Mouse (Mus musculus) small intestine, adult 2 months (tissue): Measurements from ENCODE around the gene Actl11. TPM values are rescaled to one million over a fixed set of nuclear protein-coding genes. Genes with fewer than 3 reads are reported as not detected.

Source experiments
- H3K27ac ChIP-seq: fragments of 200-500 bp; 2 replicates; pipeline ENCODE4 v1.5.1; 2012; ENCODE audit warnings: low read depth, low read length, control low read depth, inconsistent platforms; ENCODE audit not compliant: insufficient read depth
- H3K27me3 ChIP-seq: fragments of 200-500 bp; 2 replicates; pipeline ENCODE4 v1.6.1; 2012; ENCODE audit warnings: mild to moderate bottlenecking, moderate library complexity, low read length, inconsistent platforms; ENCODE audit not compliant: control insufficient read depth, insufficient read depth
- H3K36me3 ChIP-seq: fragments of 200-500 bp; 2 replicates; pipeline ENCODE4 v1.6.1; 2012; ENCODE audit warnings: mild to moderate bottlenecking, low read length, control low read depth, inconsistent platforms; ENCODE audit not compliant: control insufficient read depth, insufficient read depth
- H3K4me1 ChIP-seq: fragments of 200-500 bp; 2 replicates; pipeline ENCODE4 v1.6.1; 2012; ENCODE audit warnings: low read length, inconsistent platforms, mixed read lengths; ENCODE audit not compliant: control insufficient read depth, insufficient read depth, insufficient read length
- H3K4me3 ChIP-seq: fragments of 200-500 bp; 2 replicates; pipeline ENCODE4 v1.5.1; 2012; ENCODE audit warnings: low read depth, mild to moderate bottlenecking, control low read depth, inconsistent platforms, low read length, moderate library complexity
- CTCF ChIP-seq: fragments of 200-500 bp; IDR thresholded peaks from 2 replicates; pipeline ENCODE4 v1.5.1; 2012; ENCODE audit warnings: low read depth, mild to moderate bottlenecking, control low read depth, inconsistent platforms, low read length, moderate library complexity, mixed read lengths; ENCODE audit not compliant: insufficient replicate concordance, insufficient read length; ENCODE audit errors: extremely low read depth
- POLR2A ChIP-seq: fragments of 200-500 bp; IDR thresholded peaks from 2 replicates; pipeline ENCODE4 v1.6.1; 2012; ENCODE audit warnings: low read depth, mild to moderate bottlenecking, control low read depth, inconsistent platforms, low read length, moderate library complexity
- WGBS: fragments of 180-500 bp; shearing (Covaris S2); methylation state at CpG from one replicate; pipeline ENCODE4 v1.1.7; 2018; 5-methylcytosine and 5-hydroxymethylcytosine counted together
- polyA plus RNA-seq: library from polyadenylated mRNA; depleted of rRNA; stranded (reverse); fragments of >200 nt; gene quantifications from 2 replicates; pipeline ENCODE4 v1.2.3, GENCODE M21; 2012; rRNA removed

Gene Actl11
- not detected in 2 replicates for polyA plus RNA-seq

GRCm38 (mm10) chr9:107928169-107928568, at the start of gene Actl11:
Actl11 (plus strand) TSS chr9:107928469.
- Histone ChIP-seq H3K27ac (no peak within 1 kb of the TSS), H3K36me3 (0 out of 2 replicates have a peak, but pooled peaks cover 2% of the 10 kb centered on the region), H3K27me3 (no peaks in the 10 kb centered on the region), H3K4me3 (no peak within 1 kb of the TSS), H3K4me1 (peaks cover 16% of the 10 kb centered on the region)
- TF ChIP-seq CTCF (no peak), POLR2A (no peak)
- 68% methylated on average over 3 of the region's 3 CpGs for WGBS

- Histone ChIP-seq H3K27ac (no peak overlapping the region), H3K4me1 (peaks cover 8% of the 10 kb centered on the region; the same call in 1 of the 2 replicates), H3K4me3 (no peak overlapping the region), H3K36me3 (no peaks in the 10 kb centered on the region), H3K27me3 (no peaks in the 10 kb centered on the region)
- TF ChIP-seq POLR2A, result no peak
- no peak for TF ChIP-seq CTCF
- WGBS, result 49% methylated on average over 4 of the region's 4 CpGs
These were observed 47.9 kb upstream of the Actl11 start for GRCm38 (mm10) chr9:107880411-107880810.

GRCm38 (mm10) chr9:107887804-107888266, 40.4 kb upstream of the Actl11 start, which contains the start of gene Mon1a:
Mon1a (plus strand) TSS chr9:107888151.
- Histone ChIP-seq H3K4me1 (peaks cover 11% of the 10 kb centered on the region; the same call in 1 of the 2 replicates), H3K27me3 (no peaks in the 10 kb centered on the region), H3K4me3 (peak within 1 kb of the TSS; percentile 79), H3K27ac (peak within 1 kb of the TSS; percentile 99), H3K36me3 (peaks cover 1% of the 10 kb centered on the region; the same call in 1 of the 2 replicates)
- TF ChIP-seq CTCF (no peak), POLR2A (peak; percentile 88; the same call in 1 of the 2 replicates)
- under 1% methylated on average over 28 of the region's 28 CpGs for WGBS

DNA sequence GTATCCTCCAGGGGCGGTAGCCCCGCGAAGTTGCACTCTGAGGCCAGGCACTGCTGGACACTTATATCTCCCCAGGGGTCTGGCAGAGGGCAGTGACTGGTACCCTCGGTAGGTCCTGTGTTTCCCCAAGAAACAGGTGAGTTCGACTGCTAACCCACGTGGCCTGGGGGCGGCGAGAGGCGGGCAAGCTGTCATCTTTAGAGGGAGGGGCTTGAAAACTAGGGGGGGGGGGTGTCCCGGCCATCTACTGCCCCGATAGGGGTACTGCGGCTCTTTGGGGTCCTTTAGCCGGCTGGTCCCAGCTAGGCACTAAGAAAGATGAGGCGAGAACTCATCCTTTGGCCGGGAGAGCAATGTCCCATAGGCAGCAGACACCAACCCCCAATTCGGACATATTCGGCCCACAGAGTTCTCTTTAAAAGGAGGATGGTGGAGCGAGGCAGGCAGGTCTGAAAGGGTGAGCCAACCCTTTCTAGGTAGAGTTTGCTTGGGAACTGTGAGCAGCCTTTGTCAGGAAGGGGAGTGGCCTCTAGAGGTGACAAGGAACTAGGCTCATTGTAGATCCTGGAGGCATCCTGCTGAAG, 39.9 kb upstream of the Actl11 start:
- Histone ChIP-seq H3K36me3 (peaks cover 2% of the 10 kb centered on the region; the same call in 1 of the 2 replicates), H3K4me1 (peaks cover 11% of the 10 kb centered on the region; the same call in 1 of the 2 replicates), H3K4me3 (peak overlapping the region; percentile 79), H3K27ac (peak overlapping the region; percentile 83), H3K27me3 (no peaks in the 10 kb centered on the region)
- TF ChIP-seq CTCF, result no peak
- peak; percentile 41; the same call in 1 of the 2 replicates for TF ChIP-seq POLR2A
- under 1% methylated on average over 18 of the region's 18 CpGs for WGBS

DNA sequence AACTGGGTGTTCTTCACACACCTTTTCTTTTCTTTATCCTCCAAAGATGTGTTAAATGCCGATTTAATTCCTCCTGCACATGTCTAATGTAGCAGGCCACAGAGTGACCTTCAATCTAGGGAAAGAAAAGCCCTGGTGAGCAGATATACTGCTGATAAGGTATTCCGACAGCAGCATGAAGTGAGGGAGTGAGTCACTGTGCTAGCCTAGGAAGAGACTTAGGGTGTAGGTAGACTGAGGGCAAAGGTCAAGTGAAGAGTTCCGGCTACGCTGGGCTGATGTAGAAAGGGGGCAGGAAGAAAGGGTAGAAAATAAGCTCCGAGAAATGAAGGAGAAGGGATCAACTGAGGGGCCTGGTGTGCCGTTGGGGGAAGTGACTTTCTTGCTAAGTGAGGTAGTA, 38.0 kb upstream of the Actl11 start:
- peak overlapping the region; percentile 99 for H3K27ac ChIP-seq
- peak overlapping the region; percentile 51 for H3K4me3 ChIP-seq

DNA sequence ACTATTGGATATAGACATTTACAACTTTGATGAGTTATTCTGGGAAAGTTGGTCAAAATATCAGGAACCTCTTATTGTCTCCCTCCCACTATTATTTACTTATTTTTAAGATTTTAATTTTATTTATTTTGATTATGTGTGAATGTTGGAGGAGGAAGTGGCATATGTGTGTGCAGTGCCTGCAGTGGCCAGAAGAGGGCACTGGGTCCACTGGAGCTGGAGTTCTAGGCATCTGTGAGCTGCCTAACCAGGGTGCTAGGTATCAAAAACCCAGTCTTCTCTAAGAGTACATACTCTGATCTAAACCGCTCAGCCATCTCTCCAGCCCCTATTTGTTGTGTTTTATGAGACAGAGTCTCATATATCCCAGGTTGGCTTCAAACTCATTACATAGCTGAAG, 37.2 kb upstream of the Actl11 start:
- Histone ChIP-seq H3K4me1 (peaks cover 11% of the 10 kb centered on the region; the same call in 1 of the 2 replicates), H3K4me3 (no peak overlapping the region), H3K27ac (peak overlapping the region; percentile 11; the same call in 1 of the 2 replicates), H3K36me3 (peaks cover 7% of the 10 kb centered on the region), H3K27me3 (no peaks in the 10 kb centered on the region)
- 94% methylated on average over 1 of the region's 1 CpGs for WGBS
- TF ChIP-seq POLR2A (no peak), CTCF (peak; percentile 57; the same call in 1 of the 2 replicates)

More for the DNA sequence above, 38.0 kb upstream of the Actl11 start:
- TF ChIP-seq POLR2A, result no peak
- TF ChIP-seq CTCF, result no peak
- H3K4me1 ChIP-seq, result peaks cover 11% of the 10 kb centered on the region; the same call in 1 of the 2 replicates
- H3K36me3 ChIP-seq, result peaks cover 3% of the 10 kb centered on the region; the same call in 1 of the 2 replicates
- no peaks in the 10 kb centered on the region for H3K27me3 ChIP-seq
- 24% methylated on average over 6 of the region's 6 CpGs for WGBS

GRCm38 (mm10) chr9:107898563-107898962, 29.7 kb upstream of the Actl11 start:
- Histone ChIP-seq H3K27ac (no peak overlapping the region), H3K36me3 (peaks cover 58% of the 10 kb centered on the region), H3K27me3 (no peaks in the 10 kb centered on the region), H3K4me3 (no peak overlapping the region), H3K4me1 (peaks cover 10% of the 10 kb centered on the region)
- no peak for TF ChIP-seq POLR2A
- TF ChIP-seq CTCF, result no peak
- 94% methylated on average over 10 of the region's 10 CpGs for WGBS
